Mouse (Mus musculus) liver, postnatal 0 days (tissue): ENCODE measurements around the gene Snx3. TPM values are rescaled to one million over a fixed set of nuclear protein-coding genes. Genes with fewer than 3 reads are reported as not detected.
A peak's percentile ranks its signal among the peaks of the same experiment; 100 is the strongest.

Experiments used
- ATAC-seq: fragments of 200-750 bp; cut with Nextera tagmentation; 2 replicates; pipeline ENCODE4 v1.8.0; 2017; ENCODE audit warnings: mild to moderate bottlenecking, moderate library complexity
- DNase-seq: peaks from one replicate; pipeline ENCODE4 v3.0.0-alpha.2; 2016
- H3K27ac ChIP-seq: fragments of 300-500 bp; sonication (generic); 2 replicates; pipeline ENCODE4 v1.5.1; 2014; ENCODE audit warnings: antibody characterized with exemption, moderate library complexity, mild to moderate bottlenecking, low read depth
- H3K27me3 ChIP-seq: fragments of 300-500 bp; sonication (generic); 2 replicates; pipeline ENCODE4 v1.6.1; 2014; ENCODE audit warnings: low read length, control low read depth, mixed read lengths; ENCODE audit not compliant: insufficient read depth
- H3K36me3 ChIP-seq: fragments of 300-500 bp; sonication (generic); replicated peaks from 2 replicates; pipeline ENCODE4 v1.6.1; 2014; ENCODE audit warnings: mild to moderate bottlenecking, control low read depth, low read length, moderate library complexity, mixed read lengths; ENCODE audit not compliant: insufficient read depth
- H3K4me1 ChIP-seq: fragments of 300-500 bp; sonication (generic); 2 replicates; pipeline ENCODE4 v1.6.1; 2014; ENCODE audit warnings: antibody characterized with exemption, mild to moderate bottlenecking, control low read depth; ENCODE audit not compliant: insufficient read depth
- H3K4me2 ChIP-seq: fragments of 300-500 bp; sonication (generic); 2 replicates; pipeline ENCODE4 v1.6.1; 2014; ENCODE audit warnings: low read depth, mild to moderate bottlenecking, low read length, moderate library complexity, mixed read lengths
- H3K4me3 ChIP-seq: fragments of 300-500 bp; sonication (generic); 2 replicates; pipeline ENCODE4 v1.5.1; 2014; ENCODE audit warnings: low read depth, low read length
- H3K9ac ChIP-seq: fragments of 300-500 bp; sonication (generic); replicated peaks from 2 replicates; pipeline ENCODE4 v1.6.1; 2014; ENCODE audit warnings: mild to moderate bottlenecking, moderate library complexity
- H3K9me3 ChIP-seq: fragments of 300-500 bp; sonication (generic); 2 replicates; pipeline ENCODE4 v1.6.1; 2016; ENCODE audit warnings: mild to moderate bottlenecking, control low read depth, low read length, mixed read lengths
- CTCF ChIP-seq: sonication (generic); IDR thresholded peaks from 2 replicates; pipeline ENCODE4 v1.5.1; 2016; ENCODE audit warnings: antibody characterized with exemption, low read depth
- EP300 ChIP-seq: IDR thresholded peaks from 2 replicates; pipeline ENCODE4 v1.6.1; 2016; ENCODE audit warnings: antibody characterized with exemption, low read depth, mild to moderate bottlenecking
- whole genome bisulfite sequencing: fragments of 180-500 bp; shearing (Covaris S2); extraction: QIAGEN DNeasy Blood & Tissue Kit; methylation state at CpG from one replicate; pipeline ENCODE4 v1.1.7; 2014; ENCODE audit not compliant: insufficient replicate concordance; 5-methylcytosine and 5-hydroxymethylcytosine counted together
- polyA plus RNA-seq: library from polyadenylated mRNA; unstranded; fragments of >200 nt; fragmentation: Nextera tagmentation; extraction: Ambion mirVana; gene quantifications from 2 replicates; pipeline ENCODE4 v1.2.1, GENCODE M21; 2015

Gene Snx3
- polyA plus RNA-seq = 173 and 176 TPM in 2 replicates

DNA sequence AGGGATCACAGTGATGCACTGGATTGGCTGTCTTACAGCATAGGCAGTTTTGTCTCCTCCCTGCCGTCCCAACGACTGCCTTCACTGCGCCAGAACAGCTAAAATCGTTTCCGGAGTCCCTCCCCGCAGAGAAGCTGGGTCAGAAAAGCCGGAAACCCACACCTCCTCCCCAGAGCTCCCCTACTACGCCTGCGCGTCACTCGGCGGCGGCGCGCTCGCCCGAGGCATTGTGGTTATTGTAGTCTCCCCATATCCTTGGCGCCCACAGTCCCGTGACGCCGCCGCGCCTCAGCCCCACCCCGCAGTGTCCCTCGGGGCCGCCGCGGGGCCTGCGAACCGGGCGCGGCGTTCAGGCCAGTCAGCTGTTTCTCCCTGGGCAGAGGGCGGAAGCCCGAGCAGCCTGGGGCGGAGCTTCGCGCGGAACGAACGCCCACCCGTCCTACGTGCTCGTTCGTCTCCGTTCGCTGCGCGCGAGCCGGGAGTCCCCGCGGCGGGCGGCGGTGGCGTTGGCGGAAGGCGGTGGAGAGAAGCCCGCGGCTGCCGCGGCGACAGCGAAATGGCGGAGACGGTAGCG lies at the start of gene Snx3:
TSS of gene Snx3 (plus strand) at position 256 of the 574 bp plus-strand sequence.
- under 1% methylated on average over 68 of the region's 68 CpGs for WGBS
- ATAC-seq = peak; percentile 98

GRCm38 (mm10) chr10:42454266-42454665 lies 47.6 kb upstream of the Snx3 start:
- ATAC-seq = no peak
- Histone ChIP-seq H3K4me2 (no peak overlapping the region), H3K27ac (no peak overlapping the region), H3K4me1 (no peaks in the 10 kb centered on the region), H3K4me3 (no peak overlapping the region), H3K9me3 (no peaks in the 10 kb centered on the region), H3K9ac (no peak overlapping the region), H3K27me3 (no peaks in the 10 kb centered on the region), H3K36me3 (no peaks in the 10 kb centered on the region; the same call in 1 of the 2 replicates)
- DNase-seq = no peak
- TF ChIP-seq CTCF = no peak
- no peak for TF ChIP-seq EP300
- WGBS = 82% methylated on average over 11 of the region's 11 CpGs

More for the DNA sequence above, at the start of gene Snx3:
- H3K4me2 ChIP-seq = peak within 1 kb of the TSS; percentile 87
- H3K4me3 ChIP-seq = peak within 1 kb of the TSS; percentile 89
- H3K9ac ChIP-seq = peak within 1 kb of the TSS; percentile 96
- peak within 1 kb of the TSS; percentile 97 for H3K27ac ChIP-seq
- peaks cover 29% of the 10 kb centered on the region for H3K4me1 ChIP-seq
- H3K36me3 ChIP-seq = no peaks in the 10 kb centered on the region; the same call in 1 of the 2 replicates
- DNase-seq = peak; percentile 97
- TF ChIP-seq CTCF (no peak), EP300 (peak; percentile 32; the same call in 1 of the 2 replicates)
- no peaks in the 10 kb centered on the region for H3K9me3 ChIP-seq
- no peaks in the 10 kb centered on the region for H3K27me3 ChIP-seq

GRCm38 (mm10) chr10:42454690-42455089 lies 47.1 kb upstream of the Snx3 start:
- WGBS = 89% methylated on average over 6 of the region's 6 CpGs
- no peak for DNase-seq
- TF ChIP-seq CTCF (no peak), EP300 (no peak)

DNA sequence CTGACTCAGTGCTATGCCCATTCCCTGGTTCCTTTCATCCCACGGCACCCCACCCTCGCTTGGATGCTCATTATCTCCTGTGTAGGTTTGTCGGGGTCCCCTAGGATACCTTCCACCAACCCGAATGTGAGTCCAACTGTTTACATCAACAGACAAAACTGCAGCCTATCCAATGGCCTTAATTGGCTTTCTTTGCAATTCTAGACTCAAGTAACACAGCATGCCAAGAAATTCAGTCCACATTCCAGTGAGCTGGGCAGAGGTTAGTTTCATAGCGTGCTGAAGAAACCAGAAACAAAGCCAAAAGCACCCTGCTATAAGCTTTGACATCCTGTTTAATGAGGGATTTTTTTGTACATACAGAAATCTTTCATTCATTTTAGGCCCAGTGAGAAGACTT lies 45.8 kb upstream of the Snx3 start:
- Histone ChIP-seq H3K27me3 (no peaks in the 10 kb centered on the region), H3K9me3 (no peaks in the 10 kb centered on the region; the same call in 1 of the 2 replicates), H3K27ac (no peak overlapping the region), H3K4me1 (no peaks in the 10 kb centered on the region), H3K9ac (no peak overlapping the region), H3K4me2 (no peak overlapping the region), H3K36me3 (no peaks in the 10 kb centered on the region; the same call in 1 of the 2 replicates), H3K4me3 (no peak overlapping the region)
- no peak for TF ChIP-seq CTCF
- TF ChIP-seq EP300 = no peak
- ATAC-seq (no peak), DNase-seq (no peak)
- 84% methylated on average over 5 of the region's 5 CpGs for WGBS

More at GRCm38 (mm10) chr10:42454690-42455089, 47.1 kb upstream of the Snx3 start:
- H3K4me3 ChIP-seq = no peak overlapping the region
- no peak overlapping the region for H3K9ac ChIP-seq
- H3K4me1 ChIP-seq = no peaks in the 10 kb centered on the region
- no peaks in the 10 kb centered on the region; the same call in 1 of the 2 replicates for H3K36me3 ChIP-seq
- H3K9me3 ChIP-seq = no peaks in the 10 kb centered on the region; the same call in 1 of the 2 replicates
- no peaks in the 10 kb centered on the region for H3K27me3 ChIP-seq
- H3K27ac ChIP-seq = no peak overlapping the region
- no peak for ATAC-seq
- H3K4me2 ChIP-seq = no peak overlapping the region

GRCm38 (mm10) chr10:42457557-42458191 lies 44.2 kb upstream of the Snx3 start:
- Histone ChIP-seq H3K9me3 (no peaks in the 10 kb centered on the region; the same call in 1 of the 2 replicates), H3K4me1 (no peaks in the 10 kb centered on the region), H3K4me2 (no peak overlapping the region), H3K27me3 (no peaks in the 10 kb centered on the region), H3K4me3 (no peak overlapping the region), H3K9ac (no peak overlapping the region), H3K27ac (no peak overlapping the region), H3K36me3 (no peaks in the 10 kb centered on the region; the same call in 1 of the 2 replicates)
- TF ChIP-seq EP300 (no peak), CTCF (no peak)
- DNase-seq (peak; percentile 28), ATAC-seq (no peak)
- 57% methylated on average over 9 of the region's 9 CpGs for WGBS

DNA sequence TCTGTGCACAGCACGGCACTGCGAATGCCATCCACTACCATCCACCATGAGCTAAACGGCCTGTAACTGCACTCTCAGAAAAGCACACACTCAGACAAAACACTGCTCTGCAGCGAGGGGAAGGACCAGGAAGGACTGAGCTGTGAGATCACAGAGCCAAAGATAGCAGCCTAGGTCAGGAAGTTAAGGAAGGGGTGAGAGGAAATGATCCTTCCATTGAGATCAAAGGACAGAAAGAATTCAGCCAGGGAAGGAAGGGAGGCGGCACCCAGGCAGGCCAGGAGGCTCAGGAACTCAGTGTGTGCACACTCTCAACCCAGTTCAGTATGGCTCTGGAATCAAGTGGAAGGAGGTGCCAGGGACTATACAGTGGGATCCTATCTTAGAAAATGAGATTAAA lies 37.6 kb upstream of the Snx3 start:
- Histone ChIP-seq H3K9me3 (no peaks in the 10 kb centered on the region; the same call in 1 of the 2 replicates), H3K4me2 (no peak overlapping the region), H3K27me3 (no peaks in the 10 kb centered on the region), H3K4me3 (no peak overlapping the region), H3K36me3 (no peaks in the 10 kb centered on the region), H3K4me1 (no peaks in the 10 kb centered on the region), H3K27ac (no peak overlapping the region), H3K9ac (no peak overlapping the region)
- WGBS = 46% methylated on average over 5 of the region's 5 CpGs
- no peak for TF ChIP-seq EP300
- no peak for TF ChIP-seq CTCF
- ATAC-seq = 0 out of 2 replicates have a peak, but pooled peaks have one; percentile 15
- DNase-seq = no peak
